Mouse (Mus musculus): ENCODE measurements around the gene Eif3k. TPM values are rescaled to one million over a fixed set of nuclear protein-coding genes. Genes with fewer than 3 reads are reported as not detected.

Eif3k gene
- polyA plus RNA-seq, 1 experiment, result 228 TPM

DNA sequence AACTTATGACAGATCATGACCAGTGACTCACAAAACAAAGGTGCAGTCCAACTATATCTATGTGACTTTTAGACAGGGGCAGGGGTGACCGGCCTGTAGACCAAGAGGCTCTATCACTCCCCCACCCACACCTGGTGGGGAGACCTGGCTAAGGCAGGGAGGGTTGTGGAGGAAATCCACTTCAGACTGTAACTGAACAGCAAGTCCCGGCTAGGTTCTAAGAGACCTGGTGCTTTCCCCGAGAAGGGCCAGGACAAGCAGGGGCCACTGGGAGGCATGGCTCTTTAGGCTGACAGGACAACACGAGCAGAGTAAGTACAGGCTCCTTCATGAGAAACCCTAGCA is 50.0 kb downstream of the Eif3k start:
- H3K27ac ChIP-seq (ENCODE audit: insufficient read depth, low read depth, low read length), result no peak overlapping the region
- H3K4me3 ChIP-seq (ENCODE audit: insufficient read depth, low read length), result no peak overlapping the region
- no peak for TF ChIP-seq CTCF (IDR thresholded peaks at IDR 0.05; ENCODE audit: low read depth, low read length)
- TF ChIP-seq POLR2A (IDR thresholded peaks at IDR 0.05; ENCODE audit: borderline replicate concordance, low read depth, low read length), result no peak
- H3K4me1 ChIP-seq (ENCODE audit: control insufficient read depth, insufficient read depth, low read length), result peaks cover 32% of the 10 kb centered on the region

- Histone ChIP-seq H3K4me3 (ENCODE audit: insufficient read depth, low read length) (no peak overlapping the region), H3K4me1 (ENCODE audit: control insufficient read depth, insufficient read depth, low read length) (peaks cover 32% of the 10 kb centered on the region), H3K27ac (ENCODE audit: insufficient read depth, low read depth, low read length) (0 out of 2 replicates have a peak overlapping the region, but pooled peaks have one; percentile 5)
- TF ChIP-seq POLR2A (IDR thresholded peaks at IDR 0.05; ENCODE audit: borderline replicate concordance, low read depth, low read length), result no peak
- TF ChIP-seq CTCF (IDR thresholded peaks at IDR 0.05; ENCODE audit: low read depth, low read length), result no peak
Observed at GRCm38 (mm10) chr7:28931032-28931694, 50.5 kb downstream of the Eif3k start.

DNA sequence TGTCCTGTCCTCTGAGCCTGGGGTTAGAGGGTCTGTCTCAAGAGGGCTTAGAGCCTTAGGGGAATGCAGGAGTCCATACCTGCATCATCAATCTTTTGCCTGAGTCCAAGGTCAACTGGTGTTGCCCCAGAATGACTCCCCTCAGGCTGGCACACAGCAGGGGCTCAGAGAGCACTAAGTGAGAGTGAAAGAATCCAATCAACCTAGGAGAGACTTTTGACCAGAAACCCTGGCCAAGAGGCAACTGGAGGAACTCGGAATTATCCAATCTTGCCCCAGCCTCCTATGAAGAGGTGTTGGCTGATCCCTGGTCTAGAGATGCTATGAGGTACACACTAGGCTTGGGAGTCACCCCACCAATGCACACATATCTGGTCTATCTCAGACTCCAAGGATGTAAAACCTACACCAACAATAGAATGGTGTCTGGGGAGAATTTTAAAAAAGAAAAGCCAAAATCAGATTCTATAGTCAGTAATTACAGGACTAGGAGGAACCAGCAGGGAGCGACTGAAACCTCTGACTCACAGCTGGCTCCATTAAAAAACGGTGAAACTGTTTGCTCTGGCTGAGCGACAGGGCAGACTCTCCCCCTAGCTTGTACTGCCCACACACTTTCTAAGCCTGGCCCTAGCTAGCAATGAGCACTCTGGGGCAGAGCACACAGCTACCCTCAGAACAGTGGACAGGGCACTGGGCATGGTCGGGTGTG is 51.2 kb downstream of the Eif3k start:
- H3K27ac ChIP-seq (ENCODE audit: insufficient read depth, low read depth, low read length), result 0 out of 2 replicates have a peak overlapping the region, but pooled peaks have one; percentile 5
- no peak overlapping the region for H3K4me3 ChIP-seq (ENCODE audit: insufficient read depth, low read length)
- no peak for TF ChIP-seq POLR2A (IDR thresholded peaks at IDR 0.05; ENCODE audit: borderline replicate concordance, low read depth, low read length)
- no peak for TF ChIP-seq CTCF (IDR thresholded peaks at IDR 0.05; ENCODE audit: low read depth, low read length)
- peaks cover 32% of the 10 kb centered on the region for H3K4me1 ChIP-seq (ENCODE audit: control insufficient read depth, insufficient read depth, low read length)

- H3K27ac ChIP-seq (ENCODE audit: insufficient read depth, low read depth, low read length), result no peak overlapping the region
- no peak overlapping the region for H3K4me3 ChIP-seq (ENCODE audit: insufficient read depth, low read length)
- peaks cover 43% of the 10 kb centered on the region for H3K4me1 ChIP-seq (ENCODE audit: control insufficient read depth, insufficient read depth, low read length)
- TF ChIP-seq CTCF (IDR thresholded peaks at IDR 0.05; ENCODE audit: low read depth, low read length) (no peak), POLR2A (IDR thresholded peaks at IDR 0.05; ENCODE audit: borderline replicate concordance, low read depth, low read length) (no peak)
Observed at GRCm38 (mm10) chr7:28929381-28929780, 52.3 kb downstream of the Eif3k start.

DNA sequence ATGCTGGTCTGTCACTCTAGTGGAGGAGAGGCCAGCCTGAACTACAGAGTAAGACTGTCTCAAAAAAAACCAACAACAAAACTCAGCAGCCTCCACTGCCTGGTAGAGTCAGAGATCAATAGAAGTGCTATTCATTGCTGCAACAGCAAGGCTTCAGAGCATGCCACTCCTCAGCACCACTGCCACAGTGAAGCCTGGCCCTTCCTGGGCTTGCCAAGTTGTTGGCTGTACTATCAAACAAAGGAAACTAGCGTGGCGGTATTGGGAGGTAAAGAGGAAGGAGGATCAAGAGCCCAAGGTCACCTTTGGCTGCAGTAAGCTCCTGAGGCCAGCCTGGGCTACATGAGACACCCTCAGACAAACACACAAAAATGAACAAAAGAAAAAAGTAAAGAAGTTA is 55.5 kb downstream of the Eif3k start:
- Histone ChIP-seq H3K4me3 (ENCODE audit: insufficient read depth, low read length) (no peak overlapping the region), H3K27ac (ENCODE audit: insufficient read depth, low read depth, low read length) (no peak overlapping the region), H3K4me1 (ENCODE audit: control insufficient read depth, insufficient read depth, low read length) (peaks cover 46% of the 10 kb centered on the region)
- no peak for TF ChIP-seq CTCF (IDR thresholded peaks at IDR 0.05; ENCODE audit: low read depth, low read length)

DNA sequence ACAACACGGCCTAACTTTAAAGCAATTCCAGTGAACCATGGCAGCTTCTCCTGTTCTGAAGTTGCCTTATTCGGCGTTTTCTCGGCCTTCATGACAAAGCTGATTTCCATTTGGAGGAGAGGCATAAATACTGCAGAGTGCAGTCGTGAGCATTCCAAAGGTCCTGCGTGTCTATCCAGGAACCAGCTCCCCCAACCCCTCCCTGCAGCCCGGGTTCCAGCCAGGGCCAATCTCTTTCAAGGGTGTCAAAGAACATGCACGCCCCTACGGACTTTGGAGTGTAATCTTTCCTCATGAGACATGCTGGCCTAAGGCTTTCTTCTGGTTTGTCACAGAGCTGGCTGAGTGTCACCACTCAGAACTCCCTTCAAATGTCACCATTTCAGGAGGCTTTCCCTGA is 56.3 kb downstream of the Eif3k start:
- TF ChIP-seq CTCF (IDR thresholded peaks at IDR 0.05; ENCODE audit: low read depth, low read length) (no peak), POLR2A (IDR thresholded peaks at IDR 0.05; ENCODE audit: borderline replicate concordance, low read depth, low read length) (no peak)
- H3K27ac ChIP-seq (ENCODE audit: insufficient read depth, low read depth, low read length), result no peak overlapping the region
- no peak overlapping the region for H3K4me3 ChIP-seq (ENCODE audit: insufficient read depth, low read length)
- H3K4me1 ChIP-seq (ENCODE audit: control insufficient read depth, insufficient read depth, low read length), result peaks cover 39% of the 10 kb centered on the region

- Histone ChIP-seq H3K4me1 (ENCODE audit: control insufficient read depth, insufficient read depth, low read length) (peaks cover 37% of the 10 kb centered on the region), H3K27ac (ENCODE audit: insufficient read depth, low read depth, low read length) (no peak overlapping the region), H3K4me3 (ENCODE audit: insufficient read depth, low read length) (no peak overlapping the region)
- TF ChIP-seq POLR2A (IDR thresholded peaks at IDR 0.05; ENCODE audit: borderline replicate concordance, low read depth, low read length) (no peak), CTCF (IDR thresholded peaks at IDR 0.05; ENCODE audit: low read depth, low read length) (no peak)
Observed at GRCm38 (mm10) chr7:28924802-28925201, 56.9 kb downstream of the Eif3k start.

GRCm38 (mm10) chr7:28923865-28924291 is 57.8 kb downstream of the Eif3k start:
- no peak overlapping the region for H3K27ac ChIP-seq (ENCODE audit: insufficient read depth, low read depth, low read length)
- no peak overlapping the region for H3K4me3 ChIP-seq (ENCODE audit: insufficient read depth, low read length)
- TF ChIP-seq POLR2A (IDR thresholded peaks at IDR 0.05; ENCODE audit: borderline replicate concordance, low read depth, low read length) (no peak), CTCF (IDR thresholded peaks at IDR 0.05; ENCODE audit: low read depth, low read length) (no peak)
- peaks cover 38% of the 10 kb centered on the region for H3K4me1 ChIP-seq (ENCODE audit: control insufficient read depth, insufficient read depth, low read length)

DNA sequence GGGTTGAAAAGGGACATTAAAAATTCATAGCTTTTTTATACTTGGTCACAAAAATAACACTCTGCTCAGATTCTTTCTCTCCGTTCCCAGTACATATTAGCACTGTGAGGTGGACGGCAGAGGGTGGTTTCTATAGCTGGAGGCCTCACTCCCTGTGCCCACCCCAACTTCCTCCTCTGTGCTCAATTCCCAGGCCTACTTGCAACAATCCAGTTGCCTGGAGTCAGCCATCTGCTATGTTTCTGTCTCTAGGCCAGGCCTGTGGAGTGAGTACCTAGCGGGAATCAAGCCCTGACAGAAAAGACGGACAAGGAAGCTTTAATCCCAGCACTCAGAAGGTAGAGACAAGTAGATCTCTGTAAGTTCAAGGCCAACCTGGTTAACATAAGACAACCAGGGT is 59.1 kb downstream of the Eif3k start:
- no peak for TF ChIP-seq POLR2A (IDR thresholded peaks at IDR 0.05; ENCODE audit: borderline replicate concordance, low read depth, low read length)
- TF ChIP-seq CTCF (IDR thresholded peaks at IDR 0.05; ENCODE audit: low read depth, low read length), result no peak
- peaks cover 51% of the 10 kb centered on the region for H3K4me1 ChIP-seq (ENCODE audit: control insufficient read depth, insufficient read depth, low read length)

DNA sequence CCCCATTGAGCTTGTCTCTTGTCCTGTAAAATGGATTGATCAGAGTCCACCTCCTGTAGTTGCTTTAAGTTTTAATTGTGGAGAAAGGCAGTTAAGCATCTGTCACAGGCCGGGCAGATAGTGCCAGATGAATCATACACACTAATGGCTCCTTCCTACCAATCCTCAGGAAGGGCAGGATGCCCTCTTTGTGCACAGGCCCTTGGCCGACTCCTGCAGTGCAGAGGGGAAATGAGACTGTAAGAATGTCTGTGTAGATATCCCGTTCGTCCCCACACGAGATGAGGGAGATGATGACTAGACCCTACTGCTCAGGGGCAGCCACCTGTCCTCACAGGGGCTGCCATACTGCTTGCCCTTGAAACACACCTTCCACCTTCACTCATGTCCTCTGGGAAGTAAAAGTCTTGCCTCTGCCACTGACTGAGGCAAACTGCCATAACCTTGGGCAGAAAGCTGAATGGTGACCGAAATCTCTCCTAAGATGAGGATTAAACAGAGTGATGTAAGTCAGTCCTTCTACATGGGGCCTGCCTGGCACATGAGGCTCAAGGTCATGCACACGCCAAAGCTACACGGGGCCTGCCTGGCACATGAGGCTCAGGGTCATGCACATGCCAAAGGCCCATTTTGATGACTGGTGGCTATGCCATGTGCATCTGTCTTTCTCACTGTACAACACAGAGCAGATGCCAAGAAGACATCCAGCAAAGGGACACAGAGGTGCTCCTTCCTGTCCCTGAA is 59.8 kb downstream of the Eif3k start:
- H3K4me1 ChIP-seq (ENCODE audit: control insufficient read depth, insufficient read depth, low read length), result peaks cover 54% of the 10 kb centered on the region
- no peak overlapping the region for H3K27ac ChIP-seq (ENCODE audit: insufficient read depth, low read depth, low read length)
- TF ChIP-seq CTCF (IDR thresholded peaks at IDR 0.05; ENCODE audit: low read depth, low read length) (no peak), POLR2A (IDR thresholded peaks at IDR 0.05; ENCODE audit: borderline replicate concordance, low read depth, low read length) (no peak)
- no peak overlapping the region for H3K4me3 ChIP-seq (ENCODE audit: insufficient read depth, low read length)

More for the DNA sequence above, 59.1 kb downstream of the Eif3k start:
- H3K27ac ChIP-seq (ENCODE audit: insufficient read depth, low read depth, low read length), result no peak overlapping the region
- no peak overlapping the region for H3K4me3 ChIP-seq (ENCODE audit: insufficient read depth, low read length)

Other genes with a start within 250 kb of the Eif3k start
- gene Mrps12, start 240.0 kb downstream of the Eif3k start, polyA plus RNA-seq (2012; ENCODE audit: insufficient read depth, insufficient read length, missing spikeins), result 39.5 and 50.6 TPM in 2 replicates
- 7.2 and 8.2 TPM in 2 replicates for gene Sars2, start 239.9 kb downstream of the Eif3k start, polyA plus RNA-seq (2012; ENCODE audit: insufficient read depth, insufficient read length, missing spikeins)
- gene Ccer2, start 225.7 kb downstream of the Eif3k start, polyA plus RNA-seq (2012; ENCODE audit: insufficient read depth, insufficient read length, missing spikeins), result not detected in 2 replicates
- gene Sirt2, start 215.1 kb downstream of the Eif3k start, polyA plus RNA-seq (2012; ENCODE audit: insufficient read depth, insufficient read length, missing spikeins), result 190 and 192 TPM in 2 replicates
- gene Nfkbib, start 214.4 kb downstream of the Eif3k start, polyA plus RNA-seq (2012; ENCODE audit: insufficient read depth, insufficient read length, missing spikeins), result 32.1 and 33.4 TPM in 2 replicates
- 33.3 and 36.4 TPM in 2 replicates for gene Rinl, start 192.9 kb downstream of the Eif3k start, polyA plus RNA-seq (2012; ENCODE audit: insufficient read depth, insufficient read length, missing spikeins)
- 252 and 256 TPM in 2 replicates for gene Hnrnpl, start 173.3 kb downstream of the Eif3k start, polyA plus RNA-seq (2012; ENCODE audit: insufficient read depth, insufficient read length, missing spikeins)
- 85.7 and 96.1 TPM in 2 replicates for gene Ech1, start 156.6 kb downstream of the Eif3k start, polyA plus RNA-seq (2012; ENCODE audit: insufficient read depth, insufficient read length, missing spikeins)
- 1.9 and 2.8 TPM in 2 replicates for gene Lgals4, start 148.0 kb downstream of the Eif3k start, polyA plus RNA-seq (2012; ENCODE audit: insufficient read depth, insufficient read length, missing spikeins)
- not detected in 2 replicates for gene Lgals7, start 118.0 kb downstream of the Eif3k start, polyA plus RNA-seq (2012; ENCODE audit: insufficient read depth, insufficient read length, missing spikeins)
- gene Capn12, start 100.4 kb downstream of the Eif3k start, polyA plus RNA-seq (2012; ENCODE audit: insufficient read depth, insufficient read length, missing spikeins), result not detected in 2 replicates
- gene Actn4, start 19.5 kb downstream of the Eif3k start, polyA plus RNA-seq (2012; ENCODE audit: insufficient read depth, insufficient read length, missing spikeins), result 92.7 and 105 TPM in 2 replicates
- gene Map4k1, start 186 bp upstream of the Eif3k start, polyA plus RNA-seq (2012; ENCODE audit: insufficient read depth, insufficient read length, missing spikeins), result 9.6 and 12.0 TPM in 2 replicates
- gene Ryr1, start 143.3 kb upstream of the Eif3k start, polyA plus RNA-seq (2012; ENCODE audit: insufficient read depth, insufficient read length, missing spikeins), result 0.08 TPM in 1 of 2 replicates, not detected in the other
- gene Rasgrp4, start 153.0 kb upstream of the Eif3k start, polyA plus RNA-seq (2012; ENCODE audit: insufficient read depth, insufficient read length, missing spikeins), result 91.6 and 97.2 TPM in 2 replicates
- gene Fam98c, start 174.4 kb upstream of the Eif3k start, polyA plus RNA-seq (2012; ENCODE audit: insufficient read depth, insufficient read length, missing spikeins), result 30.1 and 32.3 TPM in 2 replicates
- gene Ggn, start 188.3 kb upstream of the Eif3k start, polyA plus RNA-seq (2012; ENCODE audit: insufficient read depth, insufficient read length, missing spikeins), result 1.4 and 2.3 TPM in 2 replicates
- gene Spred3, start 188.5 kb upstream of the Eif3k start, polyA plus RNA-seq (2012; ENCODE audit: insufficient read depth, insufficient read length, missing spikeins), result 11.1 and 12.7 TPM in 2 replicates
- gene Psmd8, start 198.8 kb upstream of the Eif3k start, polyA plus RNA-seq (2012; ENCODE audit: insufficient read depth, insufficient read length, missing spikeins), result 207 and 217 TPM in 2 replicates
- gene Catsperg1, start 232.2 kb upstream of the Eif3k start, polyA plus RNA-seq (2012; ENCODE audit: insufficient read depth, insufficient read length, missing spikeins), result 4.0 and 4.5 TPM in 2 replicates

Data from bone marrow macrophage, adult 2 months (primary cell).